Mouse (Mus musculus): ENCODE measurements around the gene Zfp648. TPM values are rescaled to one million over a fixed set of nuclear protein-coding genes. Genes with fewer than 3 reads are reported as not detected.

Zfp648 gene
- total RNA-seq, 2 experiments from 2014 or later = not detected

DNA sequence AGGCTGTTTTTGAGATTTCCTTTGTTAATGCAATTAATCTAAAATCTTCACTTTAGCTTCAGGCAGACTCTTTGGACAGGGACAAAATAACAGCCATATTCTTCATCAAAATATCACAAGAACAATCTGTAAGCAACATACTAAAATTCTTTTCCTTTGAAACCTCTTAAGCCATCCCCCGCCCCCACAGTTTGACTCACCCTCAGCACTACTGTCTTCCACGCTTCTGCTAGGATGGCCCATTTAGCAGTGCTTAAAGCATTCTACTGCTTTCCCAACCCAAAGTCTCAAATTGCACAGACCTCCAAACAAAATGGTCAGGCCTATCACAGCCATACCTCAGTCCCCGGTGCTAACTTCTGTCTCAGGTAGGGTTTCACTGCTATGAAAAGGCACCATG lies 19.6 kb downstream of the Zfp648 start:
- DNase-seq = no peak

DNA sequence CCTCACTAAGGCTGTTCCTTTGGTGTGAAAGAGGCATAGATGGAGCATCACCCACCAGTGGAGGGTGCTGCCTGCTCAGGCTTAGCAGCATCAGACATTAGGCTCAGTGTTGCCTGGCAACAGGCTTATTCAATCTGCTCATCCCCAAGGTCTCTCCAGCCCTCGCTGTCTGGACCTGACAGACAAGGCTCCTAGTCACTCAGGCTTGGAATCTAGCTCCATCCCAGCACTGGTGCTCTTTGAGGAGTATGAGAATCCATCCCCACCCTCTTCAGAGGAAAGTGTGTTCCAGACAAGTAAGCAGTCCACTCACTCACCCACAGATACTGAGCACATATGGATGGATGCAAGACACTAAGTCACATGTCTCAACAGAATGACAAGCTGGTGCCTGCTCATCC lies 22.8 kb downstream of the Zfp648 start:
- DNase-seq = no peak

DNA sequence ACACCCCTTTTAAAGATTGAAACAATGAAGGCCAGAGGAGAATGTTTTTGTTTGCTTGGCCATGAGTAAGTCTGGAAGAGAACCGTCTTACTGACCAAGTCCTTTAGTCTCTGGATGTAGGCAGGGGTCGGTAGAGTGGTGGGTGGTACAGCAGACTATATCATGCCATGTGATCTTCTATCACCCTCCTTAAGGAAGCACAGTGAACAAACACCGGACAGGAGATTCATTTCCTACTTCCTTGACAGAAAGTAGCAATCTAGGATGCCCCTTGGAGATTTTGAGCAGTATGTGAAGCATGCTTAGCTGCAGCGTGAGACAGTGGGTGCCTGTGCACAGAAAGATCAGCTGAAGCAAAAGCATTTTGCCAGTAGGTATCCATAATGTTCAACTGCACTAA lies 31.6 kb downstream of the Zfp648 start:
- no peak for DNase-seq

- no peak for DNase-seq
Observed at GRCm38 (mm10) chr1:154233033-154233432, 32.0 kb downstream of the Zfp648 start.

DNA sequence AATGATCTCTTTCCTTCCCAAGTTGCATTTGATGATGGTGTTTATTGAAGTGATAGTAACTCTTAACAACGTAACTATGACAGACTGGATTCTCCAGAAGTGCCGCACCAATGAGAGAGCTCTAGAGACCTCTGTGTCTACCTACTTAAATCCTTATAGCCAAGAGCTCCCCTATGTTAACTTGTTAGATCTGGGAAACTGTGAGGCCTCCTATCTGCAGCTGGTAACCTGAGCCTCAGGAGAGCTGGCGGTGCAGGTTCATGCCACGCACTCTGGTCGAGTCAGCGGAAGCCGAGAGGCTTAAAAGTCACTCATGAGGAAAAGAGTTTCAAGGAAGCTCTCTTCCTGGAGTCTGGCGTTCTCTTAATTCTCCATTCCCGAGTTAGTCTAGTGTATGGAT lies 33.8 kb downstream of the Zfp648 start:
- DNase-seq = no peak

GRCm38 (mm10) chr1:154238876-154239275 lies 37.9 kb downstream of the Zfp648 start:
- no peak for DNase-seq

- DNase-seq = no peak
Observed at GRCm38 (mm10) chr1:154251186-154251585, 50.2 kb downstream of the Zfp648 start.

DNA sequence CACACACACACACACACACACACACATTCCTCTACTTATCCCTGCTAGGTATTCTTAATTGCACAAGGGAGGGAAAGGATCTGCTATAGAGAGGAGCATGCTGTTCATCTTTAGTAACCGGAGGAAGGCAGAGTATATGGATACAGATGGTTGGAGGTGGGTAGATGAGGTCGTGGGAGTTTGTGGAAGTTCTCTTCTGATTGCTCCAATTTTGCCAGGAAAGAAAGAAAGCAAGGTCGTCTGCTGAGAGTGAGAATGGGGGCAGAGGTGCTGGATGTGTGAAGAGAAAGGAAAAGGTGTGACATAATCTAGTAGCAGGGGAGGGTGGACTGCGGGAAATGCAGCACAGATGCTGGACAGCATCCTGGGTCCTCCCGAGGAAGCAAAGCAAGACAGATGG lies 51.8 kb downstream of the Zfp648 start:
- no peak for DNase-seq
